Mouse (Mus musculus): ENCODE data around the gene Inpp4b. TPM values are rescaled to one million over a fixed set of nuclear protein-coding genes. Genes with fewer than 3 reads are reported as not detected.

Gene Inpp4b
- total RNA-seq, 1 experiment from 2014 or later: 6.2 TPM

DNA sequence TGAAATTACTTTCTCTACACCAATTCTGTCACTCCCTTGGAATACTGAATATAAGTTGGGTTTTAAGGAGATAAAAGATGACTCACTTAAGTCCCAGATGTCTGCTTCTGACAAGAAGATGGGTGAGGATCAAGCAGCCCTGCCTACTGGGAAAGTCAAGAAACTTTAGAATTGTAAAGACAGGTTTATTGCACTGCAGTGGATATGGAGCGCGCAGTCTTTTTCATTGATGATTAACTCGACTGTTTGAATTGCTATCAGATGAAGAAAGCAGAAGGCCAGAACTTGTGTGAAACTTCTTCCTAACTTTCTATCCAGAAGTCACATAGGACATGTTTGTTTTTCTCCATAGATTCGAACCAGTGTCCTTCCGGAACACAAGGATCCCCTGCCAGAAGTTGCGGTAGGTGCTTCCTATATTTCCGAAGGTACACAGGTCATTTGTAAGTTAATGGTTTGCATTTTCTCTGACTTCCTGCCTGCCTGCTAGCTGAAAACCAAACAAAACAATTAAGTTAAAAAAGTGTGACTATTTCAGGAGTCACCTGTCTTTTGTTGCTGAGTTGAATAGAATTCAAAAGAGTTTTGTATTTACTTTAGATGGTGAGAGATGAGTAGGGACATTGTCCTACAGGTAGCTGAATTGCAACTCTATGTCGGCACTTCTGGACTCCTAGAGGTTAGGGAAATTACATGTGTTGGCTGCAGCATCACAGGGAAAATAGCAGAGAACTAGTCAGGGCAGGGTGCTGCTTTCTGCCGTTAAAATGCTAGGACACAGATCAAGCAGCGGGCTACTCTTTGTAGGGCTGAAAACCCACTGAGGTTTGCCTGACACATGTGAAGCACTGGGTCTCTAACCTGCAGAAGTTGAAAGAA, 502.0 kb downstream of the Inpp4b start:
- DNase-seq: no peak

DNA sequence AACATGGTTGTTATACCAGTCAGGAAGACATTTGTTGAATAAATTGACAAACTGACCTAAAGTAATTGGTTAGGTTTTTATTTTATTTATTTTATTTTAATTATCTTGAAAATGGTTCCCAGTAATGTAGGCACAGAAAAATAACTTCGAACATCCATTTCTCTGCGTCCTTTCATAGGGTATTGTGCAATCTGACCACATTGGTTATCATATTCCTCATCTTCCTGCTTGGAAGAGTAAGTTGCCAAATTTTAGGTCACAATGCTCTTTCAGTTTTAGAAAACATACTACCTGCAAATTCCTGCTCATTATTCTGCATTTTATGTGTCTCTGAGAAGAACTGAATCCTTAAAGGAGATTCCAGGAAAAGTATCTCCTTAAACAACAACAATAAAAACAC, 505.6 kb downstream of the Inpp4b start:
- no peak for DNase-seq

DNA sequence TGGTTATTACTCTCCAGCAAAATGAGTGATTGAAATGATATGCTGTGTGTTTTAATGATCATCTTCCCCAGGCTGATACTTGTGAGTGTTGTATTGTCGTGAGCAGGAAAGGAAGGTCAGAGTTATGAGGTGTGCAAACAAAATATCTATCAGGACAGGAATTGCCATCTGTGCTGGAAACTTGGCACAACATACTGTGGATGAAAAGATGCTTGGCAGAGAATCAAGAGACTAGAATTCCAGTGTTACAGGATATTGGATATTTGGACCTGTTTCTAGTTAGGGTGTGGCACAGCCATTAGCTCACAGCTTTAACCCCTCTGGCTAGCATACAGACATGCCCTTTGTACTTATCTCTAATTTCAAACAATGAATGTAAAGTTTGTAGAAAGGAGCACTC, 507.6 kb downstream of the Inpp4b start:
- DNase-seq: no peak

DNA sequence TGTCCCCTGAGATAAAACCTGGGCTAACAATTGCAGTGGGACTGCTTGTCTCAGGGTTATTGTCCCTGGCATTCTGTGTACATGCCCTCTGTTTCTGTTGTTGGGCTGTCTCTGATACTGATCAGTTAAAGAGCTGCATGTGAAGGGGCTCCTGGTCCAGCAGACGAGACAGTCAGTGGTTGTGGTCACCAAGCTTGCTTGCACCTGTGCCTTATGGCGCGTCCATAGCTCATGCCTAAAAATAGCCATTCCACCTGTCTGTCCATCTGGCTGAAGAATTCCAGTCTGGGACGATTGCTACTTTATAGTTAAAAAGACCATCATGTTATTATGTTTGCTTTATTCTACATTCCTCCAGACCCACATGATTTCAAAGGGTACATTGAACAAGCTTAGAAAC, 510.8 kb downstream of the Inpp4b start:
- no peak for DNase-seq

DNA sequence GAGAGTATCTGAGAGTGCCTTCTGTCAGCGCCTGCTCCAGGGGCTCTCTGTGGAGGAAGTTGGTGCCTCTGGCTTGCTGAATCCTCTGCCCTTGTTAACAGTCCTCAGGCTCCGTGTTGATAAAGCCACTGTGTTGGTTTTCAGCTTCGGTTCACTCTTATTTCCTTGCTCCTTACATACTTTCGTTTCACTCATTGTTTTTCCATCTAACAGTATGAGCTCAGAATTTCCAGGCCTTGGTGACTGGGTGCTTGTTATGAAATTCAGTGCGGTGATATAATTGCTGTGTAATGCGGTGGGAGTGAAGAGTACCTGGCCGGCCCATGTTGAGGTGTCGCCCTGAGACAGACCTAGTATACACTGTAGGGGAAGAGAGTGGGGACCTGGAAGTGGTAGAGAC, 512.2 kb downstream of the Inpp4b start:
- no peak for DNase-seq

DNA sequence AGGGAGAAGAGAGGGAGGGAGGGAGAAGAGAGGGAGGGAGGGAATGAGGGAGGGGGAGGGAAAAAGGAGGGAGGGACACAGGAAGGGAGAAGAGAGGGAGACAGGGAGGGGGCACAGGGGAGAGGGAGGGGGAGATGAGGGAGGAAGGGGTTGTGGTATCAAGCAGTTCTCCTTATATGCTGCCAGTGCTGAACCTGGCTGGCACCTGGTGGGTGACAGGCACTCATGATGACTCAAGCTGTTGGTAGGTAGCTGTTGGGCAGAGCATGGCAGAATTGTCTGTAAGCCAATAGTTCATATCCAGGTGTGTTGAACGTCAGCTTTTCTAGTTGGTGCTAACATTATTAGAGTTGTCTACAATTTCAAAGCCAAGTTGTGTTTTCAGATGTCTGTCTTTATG, 512.7 kb downstream of the Inpp4b start:
- DNase-seq: no peak

DNA sequence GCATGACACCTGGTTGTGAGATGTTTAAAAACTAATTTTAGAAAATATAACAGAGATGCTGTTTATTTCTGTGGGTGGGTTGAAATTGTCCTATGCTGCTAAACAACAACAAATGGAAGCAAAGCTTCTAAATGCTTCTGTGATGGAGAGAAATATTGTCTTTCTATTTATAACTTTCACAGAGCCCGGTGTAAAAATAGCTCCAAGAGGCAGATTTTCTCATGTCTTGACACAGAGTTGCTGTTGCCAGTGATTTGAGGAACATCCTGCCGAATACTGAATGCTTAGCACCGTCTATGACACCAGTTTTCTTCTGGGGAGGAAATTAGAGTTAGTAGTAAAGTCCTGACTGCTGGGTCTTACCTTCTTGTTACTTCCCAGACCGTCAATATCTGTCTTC, 513.8 kb downstream of the Inpp4b start:
- DNase-seq: no peak

DNA sequence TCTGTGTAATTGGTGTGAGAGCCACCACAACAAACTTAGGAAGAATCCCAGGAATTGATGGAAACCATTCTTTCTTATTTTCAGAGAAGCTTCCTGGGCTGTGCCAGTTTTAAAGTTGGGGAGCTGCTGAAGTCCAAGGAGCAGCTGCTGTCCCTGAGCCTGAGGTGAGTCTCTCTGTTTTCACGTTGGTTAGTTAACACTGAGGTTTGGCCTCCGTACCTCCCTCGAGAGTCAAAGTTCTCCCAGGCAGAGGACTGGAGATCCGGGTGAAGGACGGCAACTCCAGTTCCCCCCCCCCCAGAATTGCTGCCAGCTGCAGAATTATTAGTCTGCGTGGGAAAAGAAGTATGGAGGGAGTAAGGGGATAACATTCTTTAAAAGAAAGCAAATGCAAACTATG, 514.3 kb downstream of the Inpp4b start:
- DNase-seq: no peak

DNA sequence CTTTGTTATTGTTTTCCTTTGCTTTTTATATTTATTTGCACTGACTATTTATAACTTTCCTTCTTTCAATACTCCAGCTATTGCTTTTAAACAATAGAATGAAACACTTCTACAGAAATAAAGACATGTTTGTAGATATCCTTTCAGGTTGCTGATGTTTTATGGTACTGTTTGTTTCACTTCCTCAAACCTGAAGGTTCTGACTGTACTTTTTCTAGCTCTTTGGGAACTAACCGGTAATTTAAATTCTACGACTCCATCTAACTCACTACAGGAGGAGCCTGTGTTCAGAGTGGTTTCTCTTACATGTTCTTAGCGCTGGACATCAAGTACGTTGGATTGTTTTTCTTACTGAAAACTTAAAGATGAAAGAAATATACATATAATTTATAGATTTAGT, 516.0 kb downstream of the Inpp4b start:
- DNase-seq: no peak

DNA sequence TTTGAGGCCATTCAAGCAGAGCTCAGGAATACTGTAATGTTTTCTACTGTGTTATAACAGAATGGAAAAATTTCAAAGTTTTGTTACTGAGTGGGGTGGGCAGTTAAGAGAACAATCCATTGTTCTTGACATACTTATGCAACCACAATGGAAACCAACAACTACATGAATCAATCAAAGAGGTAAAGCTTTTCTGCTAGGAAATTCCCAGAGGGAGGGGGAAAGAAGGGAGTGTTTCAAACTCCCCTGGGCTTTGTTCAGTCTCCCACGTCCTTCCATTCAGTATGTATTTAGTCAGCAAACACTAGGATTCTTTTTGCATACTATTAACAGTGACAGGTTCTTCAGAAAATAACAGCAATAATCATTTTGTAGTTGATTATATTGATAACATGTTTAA, 517.4 kb downstream of the Inpp4b start:
- DNase-seq: no peak

DNA sequence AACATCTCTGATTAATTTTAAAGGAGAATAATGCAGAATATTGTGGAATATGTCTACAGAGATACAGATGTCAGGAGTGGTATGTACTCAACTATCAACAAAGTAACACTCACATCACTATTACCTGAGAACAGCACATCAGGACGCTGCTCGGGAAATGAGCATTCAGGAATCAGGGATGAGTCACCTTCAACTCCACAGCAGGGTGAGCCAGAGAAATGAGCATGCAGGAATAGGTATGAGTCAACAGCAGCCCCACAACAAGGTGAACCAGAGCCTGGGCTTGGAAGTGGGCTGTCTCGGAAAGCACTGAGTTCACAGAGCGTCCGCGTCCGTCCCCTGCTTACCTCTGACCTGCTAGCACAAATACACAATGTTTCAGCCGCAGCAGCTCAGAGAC, 519.0 kb downstream of the Inpp4b start:
- no peak for DNase-seq

DNA sequence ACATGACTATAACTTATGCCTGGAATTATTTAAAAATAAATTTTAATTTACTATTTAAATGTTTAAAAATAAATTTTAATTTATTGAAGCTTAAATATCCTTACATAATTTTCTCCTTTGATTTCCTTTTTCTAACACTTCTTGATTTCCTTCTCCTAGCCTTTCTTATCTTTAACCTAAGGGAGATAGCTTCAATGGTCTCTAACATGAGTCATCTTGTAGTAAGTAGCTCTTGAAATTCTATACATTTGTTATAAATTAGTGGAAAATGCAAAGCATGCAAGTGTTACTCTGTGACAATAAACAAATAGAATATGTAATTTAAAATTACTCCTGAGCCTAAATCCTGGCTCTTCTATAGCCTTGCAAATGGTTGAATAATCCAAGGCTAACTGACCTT, 520.4 kb downstream of the Inpp4b start:
- no peak for DNase-seq

DNA sequence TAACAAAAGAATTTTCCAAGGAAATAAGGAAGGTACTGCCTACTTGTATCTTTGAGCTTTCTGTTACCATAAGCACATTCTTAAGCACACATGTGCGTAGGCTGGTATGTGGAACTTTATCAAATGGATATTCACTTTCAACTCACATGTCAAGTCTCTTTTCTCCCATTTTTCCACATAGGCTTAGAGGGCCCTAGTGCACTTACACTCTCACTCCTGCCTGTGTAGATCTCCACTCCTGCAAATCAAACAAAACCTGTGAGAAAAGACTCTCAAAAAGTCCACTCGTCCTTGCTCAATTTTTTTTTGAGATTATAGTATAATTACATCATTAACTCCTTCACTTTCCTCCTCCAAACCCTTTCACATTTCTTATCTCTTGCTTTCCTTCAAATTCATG, 522.0 kb downstream of the Inpp4b start:
- no peak for DNase-seq

DNA sequence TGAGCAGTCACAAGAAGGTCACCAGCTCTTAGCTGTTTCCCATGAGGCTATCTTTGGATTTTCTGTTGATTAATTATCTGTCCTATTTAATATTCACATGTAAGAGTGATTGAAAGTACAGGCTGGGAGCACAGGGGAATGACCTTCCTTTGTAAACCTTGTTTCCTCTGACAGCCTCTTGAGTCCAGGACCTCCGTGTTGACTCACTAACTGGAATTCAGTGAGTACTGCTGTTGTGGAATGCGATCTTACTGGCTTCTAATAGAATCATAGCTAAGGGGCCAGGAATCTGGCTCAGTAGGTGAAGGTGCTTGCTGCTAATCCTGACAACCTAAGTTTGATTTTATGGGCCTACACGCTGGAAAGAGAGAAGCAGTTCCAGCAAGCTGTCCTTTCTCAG, 523.3 kb downstream of the Inpp4b start:
- peak; percentile 13 for DNase-seq

DNA sequence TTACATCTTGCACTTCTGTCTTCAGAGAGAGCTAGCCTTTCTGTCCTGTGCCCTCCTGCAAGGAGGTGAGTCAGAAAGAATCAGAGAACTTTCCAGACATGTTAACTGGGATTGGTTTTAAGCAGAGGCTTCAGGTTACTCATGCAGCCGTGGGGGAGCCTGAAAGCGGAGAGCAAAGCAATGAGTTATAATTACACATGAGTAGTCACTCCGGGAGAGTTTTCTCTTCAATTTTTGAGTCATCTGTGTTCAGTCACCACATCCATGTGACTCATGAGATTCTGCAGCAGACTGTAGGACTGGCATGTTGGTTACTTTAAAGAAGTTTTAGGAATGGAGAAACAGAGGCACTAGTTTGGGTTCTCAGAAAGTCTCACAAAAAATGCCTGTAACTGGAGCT, 524.7 kb downstream of the Inpp4b start:
- DNase-seq: peak; percentile 57

DNA sequence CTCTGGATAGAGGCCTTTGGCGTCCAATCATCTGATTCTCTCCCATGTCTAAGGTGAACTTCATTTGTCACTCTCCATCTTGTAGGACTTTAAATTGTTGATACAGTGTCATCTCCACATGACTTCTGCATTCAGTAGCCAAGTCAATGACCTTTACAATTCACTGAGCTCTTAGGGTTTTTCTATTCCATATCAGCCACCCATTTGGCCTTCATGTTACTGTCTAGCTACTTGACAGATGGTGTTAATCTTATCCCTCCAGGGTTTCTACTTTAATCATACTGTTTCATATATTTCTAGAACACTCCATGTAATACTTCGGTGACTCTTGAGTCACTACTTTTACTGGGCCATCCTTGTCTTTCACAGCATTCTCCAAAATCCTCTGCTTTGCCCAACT, 528.1 kb downstream of the Inpp4b start:
- no peak for DNase-seq

DNA sequence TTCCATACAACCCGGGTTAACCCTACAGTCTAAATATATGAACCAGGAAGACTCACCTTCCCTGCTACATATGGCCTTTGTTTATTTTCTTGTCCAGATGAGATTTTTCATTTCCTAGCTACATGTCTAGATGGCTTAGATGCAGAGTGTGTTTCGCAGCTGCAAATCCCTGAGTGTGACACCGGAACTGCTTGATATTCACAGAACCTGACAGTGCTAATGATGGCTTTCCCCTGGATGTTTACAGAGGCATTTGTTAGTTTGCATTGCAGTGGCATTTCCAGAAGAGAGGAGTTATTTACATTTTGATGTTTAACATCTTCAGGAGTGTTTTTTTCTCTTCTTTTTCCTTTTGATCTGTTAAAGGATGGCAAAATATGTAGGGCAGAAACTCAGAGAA, 537.7 kb downstream of the Inpp4b start:
- DNase-seq: no peak

DNA sequence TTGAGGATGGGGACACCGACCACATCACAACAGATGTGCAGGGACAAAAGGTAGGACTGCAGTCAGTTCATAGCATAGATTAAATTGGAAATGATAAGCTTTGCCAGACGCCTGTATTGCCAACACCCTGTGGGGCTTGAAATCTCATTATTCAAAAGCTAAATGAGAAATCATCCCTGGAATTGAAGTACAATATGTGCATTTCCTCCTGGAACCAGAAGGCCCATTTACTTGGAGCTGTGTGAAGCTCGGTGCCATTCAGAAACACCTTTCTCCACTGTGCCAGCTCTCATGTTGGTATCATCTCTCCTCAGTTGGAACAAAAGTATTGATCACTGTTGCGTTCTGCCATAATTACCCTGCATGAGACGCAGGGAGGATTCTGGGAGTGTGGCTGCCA, 541.8 kb downstream of the Inpp4b start:
- DNase-seq: no peak

DNA sequence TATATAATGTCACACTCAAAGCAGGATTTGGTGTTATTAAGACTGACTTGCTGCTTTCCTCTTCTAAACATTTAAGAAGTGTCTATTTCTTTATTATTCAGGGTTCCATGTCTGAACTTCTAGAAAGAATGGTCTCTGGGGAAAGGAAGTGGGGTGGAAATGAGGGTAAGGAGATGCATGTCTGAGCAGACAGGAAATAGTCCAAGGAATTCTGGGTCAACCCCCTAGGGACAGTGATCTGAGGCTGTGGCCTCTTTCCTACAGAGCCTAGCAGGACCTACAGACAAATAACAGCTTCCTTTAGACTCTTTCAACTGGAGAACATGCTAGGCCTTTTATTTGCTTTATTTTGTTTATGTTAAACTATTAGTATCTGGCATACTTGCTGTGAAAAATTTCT, 546.5 kb downstream of the Inpp4b start:
- no peak for DNase-seq

DNA sequence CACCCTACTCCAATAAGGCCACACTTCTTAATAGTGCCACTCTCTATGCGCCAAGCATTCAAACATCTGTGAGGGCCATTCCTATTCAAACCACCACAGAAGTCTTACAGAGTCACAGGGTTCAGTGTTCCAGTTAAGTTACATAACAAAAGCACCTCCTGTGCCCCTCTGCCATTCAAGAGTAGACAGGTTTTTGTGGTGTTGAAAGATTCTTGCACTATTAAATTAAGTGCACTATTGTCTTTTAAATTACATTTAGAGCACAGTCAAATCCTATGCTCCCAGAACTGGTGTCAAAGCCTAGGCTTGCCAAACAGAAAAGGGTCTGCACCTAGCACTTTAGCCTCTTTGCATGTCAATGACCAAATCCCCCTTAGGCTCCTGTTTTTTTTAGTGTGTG, 550.9 kb downstream of the Inpp4b start:
- no peak for DNase-seq

DNA sequence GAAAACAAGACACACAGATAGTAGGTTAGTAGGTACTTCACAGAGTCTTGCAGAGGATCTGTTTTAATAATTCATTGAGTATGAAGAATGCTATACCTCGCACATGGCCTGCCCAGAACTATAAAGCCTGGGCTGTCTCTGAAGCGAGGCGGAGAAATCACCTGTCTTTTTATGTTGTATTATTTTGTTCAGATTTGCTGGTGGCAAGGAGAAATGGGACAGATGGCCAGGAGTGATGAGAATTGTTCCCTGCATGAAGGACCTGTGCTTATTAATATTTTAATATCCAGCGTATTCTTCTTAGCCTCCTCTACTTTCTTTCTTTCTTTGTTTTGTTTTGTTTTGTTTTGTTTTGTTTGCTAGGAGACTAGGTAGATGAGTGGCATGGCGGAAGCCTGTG, 604.5 kb downstream of the Inpp4b start:
- no peak for DNase-seq

DNA sequence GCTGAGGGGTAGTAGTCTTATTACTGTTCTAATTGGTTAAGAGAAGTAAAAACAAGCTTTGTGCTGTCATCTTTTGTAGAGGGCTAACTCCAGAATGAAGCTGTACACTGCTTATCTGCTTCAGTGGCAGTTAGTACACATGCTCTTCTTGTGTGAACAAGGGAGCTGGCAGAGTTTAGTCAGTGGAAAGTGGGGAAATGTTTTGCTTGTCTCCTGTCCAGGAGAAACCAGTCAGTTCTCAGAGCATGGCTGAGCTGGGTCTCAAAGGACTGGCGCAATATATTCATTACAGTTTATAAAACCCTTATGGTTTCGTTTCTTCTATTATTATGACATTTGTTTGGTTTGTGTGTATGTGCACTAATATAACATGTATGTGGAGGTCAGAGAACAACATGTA, 610.7 kb downstream of the Inpp4b start:
- no peak for DNase-seq

DNA sequence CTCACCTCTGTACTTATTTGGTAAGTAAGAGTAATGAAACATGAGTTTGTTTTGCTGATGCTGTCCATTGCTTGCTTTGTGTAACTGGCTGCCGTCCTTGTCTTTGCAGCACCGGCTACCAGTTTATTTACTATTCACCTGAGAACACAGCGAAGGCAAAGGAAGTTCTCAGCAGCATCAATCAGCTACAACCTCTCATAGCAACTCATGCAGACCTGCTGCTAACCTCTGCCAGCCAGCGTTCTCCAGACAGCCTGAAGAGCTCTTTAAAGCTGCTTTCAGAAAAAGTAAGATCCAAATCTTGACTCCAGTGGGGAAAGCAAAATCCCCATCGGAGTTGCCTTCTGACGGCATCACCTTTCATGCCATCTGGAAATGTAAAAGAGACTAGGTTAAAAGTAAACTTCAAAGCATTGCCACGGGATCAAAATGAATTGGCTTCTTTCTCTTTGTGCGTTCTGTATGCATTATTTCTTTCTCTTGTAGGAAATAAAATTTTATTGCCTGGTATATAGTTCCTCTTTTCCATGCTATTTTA, 642.8 kb downstream of the Inpp4b start:
- DNase-seq: no peak

DNA sequence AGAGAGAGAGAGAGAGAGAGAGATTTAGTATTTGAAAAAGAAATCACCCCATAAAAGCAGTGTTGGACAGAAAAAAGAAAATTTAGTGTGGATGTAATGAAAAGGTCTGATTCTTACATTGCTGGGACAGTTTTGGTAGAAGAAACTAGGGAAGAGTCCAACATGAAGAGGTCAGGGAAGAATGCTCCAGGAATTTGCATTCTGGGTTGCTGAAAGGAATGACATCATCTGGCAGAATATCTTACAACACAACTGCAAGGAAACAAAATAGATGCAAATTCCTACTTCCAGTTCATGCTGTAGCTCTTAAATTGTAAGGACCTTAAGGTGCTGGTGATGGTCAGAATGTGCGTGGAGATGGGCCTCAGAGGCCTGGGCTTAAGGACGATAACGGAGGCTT, 650.6 kb downstream of the Inpp4b start:
- no peak for DNase-seq

Data from adrenal gland, postnatal 14 days (tissue).